Mouse (Mus musculus) lung, adult 2 months (tissue): Measurements from ENCODE around the gene Gpd2.

Experiments used
- CTCF ChIP-seq: fragments of 200-500 bp; IDR thresholded peaks from 2 replicates; pipeline ENCODE4 v1.5.1; 2011; ENCODE audit warnings: mild to moderate bottlenecking, low read length, control low read depth; ENCODE audit not compliant: insufficient read depth
- POLR2A ChIP-seq: fragments of 200-500 bp; IDR thresholded peaks from 2 replicates; pipeline ENCODE4 v1.6.1; 2011; ENCODE audit warnings: low read depth, mild to moderate bottlenecking, control low read depth, low read length, borderline replicate concordance; ENCODE audit errors: extremely low read depth

- TF ChIP-seq CTCF: no peak
- no peak for TF ChIP-seq POLR2A
Measured at GRCm38 (mm10) chr2:57333481-57333880, 96.0 kb downstream of the Gpd2 start.
